Mouse (Mus musculus): ENCODE results near the gene Ch25h. TPM values are rescaled to one million over a fixed set of nuclear protein-coding genes. Genes with fewer than 3 reads are reported as not detected.

The Ch25h gene
- total and polyA plus RNA-seq, 3 experiments: 0.16 to 2.4 (median 0.34) TPM

DNA sequence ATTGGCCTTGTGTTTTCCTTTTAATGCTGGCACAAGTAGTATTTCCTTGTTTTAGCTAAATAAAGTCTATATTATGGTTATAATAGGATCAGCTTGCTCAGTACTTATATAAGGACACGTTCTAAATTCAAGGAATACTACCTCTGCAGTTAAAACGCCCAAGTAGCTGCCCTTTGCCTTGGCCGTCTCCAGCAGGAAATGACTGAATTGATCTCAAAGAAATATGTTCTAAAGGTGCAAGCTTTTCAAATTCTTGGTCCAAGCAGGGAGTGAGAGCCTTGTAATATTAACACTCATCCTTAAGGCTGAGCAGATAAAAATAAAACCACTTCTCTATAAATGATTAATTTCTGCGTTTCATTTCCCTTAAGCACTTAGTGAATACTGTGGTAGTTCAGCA, 45.1 kb upstream of the Ch25h start:
- H3K27me3 ChIP-seq (ENCODE audit: control insufficient read depth, insufficient read depth, low read length): no peaks in the 10 kb centered on the region
- H3K27ac ChIP-seq: no peak overlapping the region
- no peak overlapping the region for H3K9ac ChIP-seq (ENCODE audit: low read depth, low read length)
- WGBS: 58% methylated on average over 4 of the region's 4 CpGs
- H3K36me3 ChIP-seq (ENCODE audit: control insufficient read depth, insufficient read depth, low read length): peaks cover 45% of the 10 kb centered on the region
- intact Hi-C loops (cut with DNase I): no loop called here
- TF ChIP-seq EP300 (IDR thresholded peaks at IDR 0.05; ENCODE audit: insufficient read depth, low read depth, low read length) (no peak), CTCF (IDR thresholded peaks at IDR 0.05) (no peak), POLR2A (IDR thresholded peaks at IDR 0.05; ENCODE audit: insufficient read depth, low read depth, low read length) (no peak)
- no peak for DNase-seq
- no peak overlapping the region for H3K4me3 ChIP-seq
- 0 out of 2 replicates have a peak, but pooled peaks cover 2% of the 10 kb centered on the region for H3K79me2 ChIP-seq (replicated peaks; ENCODE audit: control insufficient read depth, insufficient read depth, low read length)
- peaks cover 20% of the 10 kb centered on the region for H3K4me1 ChIP-seq (ENCODE audit: control insufficient read depth, insufficient read depth, low read length)

DNA sequence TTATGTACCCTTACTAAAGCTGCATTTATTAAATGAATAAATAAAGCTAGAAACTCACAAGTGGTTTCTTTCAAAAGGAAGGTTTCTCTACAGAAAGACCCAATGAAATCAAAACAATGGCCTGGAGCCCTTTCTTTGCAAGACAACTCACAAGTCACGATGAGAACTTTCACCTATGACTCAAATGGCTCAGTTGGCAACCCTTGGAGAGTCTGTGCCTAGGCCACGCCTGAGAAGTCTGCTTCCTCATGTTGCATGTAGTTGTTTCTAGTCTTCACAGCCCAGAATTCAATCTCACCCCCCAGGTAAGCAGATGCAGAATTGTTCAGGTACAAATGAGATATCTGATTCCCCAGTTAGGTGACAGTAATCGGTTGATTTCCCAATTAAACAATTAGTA, 44.7 kb upstream of the Ch25h start:
- 66% methylated on average over 3 of the region's 3 CpGs for WGBS
- Histone ChIP-seq H3K4me1 (ENCODE audit: control insufficient read depth, insufficient read depth, low read length) (peaks cover 20% of the 10 kb centered on the region), H3K36me3 (ENCODE audit: control insufficient read depth, insufficient read depth, low read length) (peaks cover 43% of the 10 kb centered on the region), H3K79me2 (replicated peaks; ENCODE audit: control insufficient read depth, insufficient read depth, low read length) (0 out of 2 replicates have a peak, but pooled peaks cover 2% of the 10 kb centered on the region), H3K27me3 (ENCODE audit: control insufficient read depth, insufficient read depth, low read length) (no peaks in the 10 kb centered on the region), H3K4me3 (no peak overlapping the region), H3K27ac (no peak overlapping the region; the same call in 1 of the 2 replicates), H3K9ac (ENCODE audit: low read depth, low read length) (no peak overlapping the region)
- intact Hi-C loops (cut with DNase I): no loop called here
- TF ChIP-seq CTCF (IDR thresholded peaks at IDR 0.05): no peak
- TF ChIP-seq EP300 (IDR thresholded peaks at IDR 0.05; ENCODE audit: insufficient read depth, low read depth, low read length): no peak
- TF ChIP-seq POLR2A (IDR thresholded peaks at IDR 0.05; ENCODE audit: insufficient read depth, low read depth, low read length): no peak
- no peak for DNase-seq

DNA sequence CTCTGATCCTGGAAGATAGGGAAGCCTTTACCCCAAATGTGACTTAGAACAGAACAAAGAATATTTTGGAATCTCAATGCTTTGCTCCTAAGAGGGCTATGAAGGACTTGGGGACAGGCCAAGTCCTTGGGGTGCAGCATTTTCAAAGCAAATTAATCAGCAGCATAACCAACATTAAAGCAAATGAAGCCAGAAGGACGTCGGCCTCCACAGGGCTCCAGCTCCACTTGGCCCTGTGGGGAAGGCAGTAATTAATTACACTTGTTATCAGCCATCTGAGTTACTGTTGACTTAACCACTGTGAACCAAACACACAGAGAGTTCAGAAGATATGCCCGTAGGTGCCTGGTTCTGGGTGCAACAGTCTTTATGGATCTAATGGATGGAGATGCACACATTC, 43.8 kb upstream of the Ch25h start:
- no peak for DNase-seq

DNA sequence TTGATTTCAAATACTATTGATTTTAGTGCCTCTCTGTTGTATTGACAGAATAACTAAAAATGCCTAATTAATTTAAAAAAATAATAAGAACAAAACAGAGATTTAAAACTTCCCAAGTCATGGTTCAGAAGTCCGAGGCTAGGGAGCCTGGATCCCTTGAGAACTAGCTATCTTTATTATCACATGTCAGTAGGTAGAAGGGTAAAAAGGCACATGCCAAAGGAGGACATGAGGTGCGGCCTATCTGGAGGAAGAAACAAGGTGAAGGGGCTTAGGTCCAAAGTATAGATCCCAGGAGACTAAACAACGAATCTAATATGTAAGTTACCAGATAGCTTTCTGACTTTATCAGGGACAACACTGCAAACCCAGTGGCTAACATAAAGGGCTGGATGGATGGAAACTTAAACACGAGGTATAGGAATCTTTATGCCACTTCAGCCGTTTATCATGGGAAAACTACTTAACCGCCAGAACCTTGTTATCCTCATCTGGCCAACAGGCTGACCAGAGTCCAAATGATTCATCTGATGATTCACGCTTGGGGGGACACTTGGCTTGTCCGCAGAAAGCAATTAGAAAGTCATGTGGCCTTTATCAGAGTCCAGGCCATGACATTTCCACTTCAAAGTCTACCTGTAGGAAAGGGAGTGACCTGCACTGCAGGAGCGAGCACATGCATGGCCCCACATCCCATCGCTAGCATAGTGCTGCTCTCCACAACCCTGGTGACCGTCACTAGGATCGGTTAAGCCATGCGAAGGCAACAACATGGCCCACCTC, 43.0 kb upstream of the Ch25h start:
- no peak for DNase-seq
- no peak overlapping the region for H3K9ac ChIP-seq (ENCODE audit: low read depth, low read length)
- no peak overlapping the region; the same call in 1 of the 2 replicates for H3K27ac ChIP-seq
- TF ChIP-seq EP300 (IDR thresholded peaks at IDR 0.05; ENCODE audit: insufficient read depth, low read depth, low read length) (no peak), POLR2A (IDR thresholded peaks at IDR 0.05; ENCODE audit: insufficient read depth, low read depth, low read length) (no peak), CTCF (IDR thresholded peaks at IDR 0.05) (no peak)
- 0 out of 2 replicates have a peak, but pooled peaks cover 3% of the 10 kb centered on the region for H3K79me2 ChIP-seq (replicated peaks; ENCODE audit: control insufficient read depth, insufficient read depth, low read length)
- intact Hi-C loops (cut with DNase I): no loop called here
- no peaks in the 10 kb centered on the region for H3K27me3 ChIP-seq (ENCODE audit: control insufficient read depth, insufficient read depth, low read length)
- 89% methylated on average over 13 of the region's 13 CpGs for WGBS
- H3K4me1 ChIP-seq (ENCODE audit: control insufficient read depth, insufficient read depth, low read length): peaks cover 19% of the 10 kb centered on the region
- H3K4me3 ChIP-seq: no peak overlapping the region
- peaks cover 33% of the 10 kb centered on the region for H3K36me3 ChIP-seq (ENCODE audit: control insufficient read depth, insufficient read depth, low read length)

More for the DNA sequence above, 43.8 kb upstream of the Ch25h start:
- 0 out of 2 replicates have a peak, but pooled peaks cover 3% of the 10 kb centered on the region for H3K79me2 ChIP-seq (replicated peaks; ENCODE audit: control insufficient read depth, insufficient read depth, low read length)
- H3K4me3 ChIP-seq: no peak overlapping the region
- H3K36me3 ChIP-seq (ENCODE audit: control insufficient read depth, insufficient read depth, low read length): peaks cover 36% of the 10 kb centered on the region
- no peak for TF ChIP-seq CTCF (IDR thresholded peaks at IDR 0.05)
- TF ChIP-seq POLR2A (IDR thresholded peaks at IDR 0.05; ENCODE audit: insufficient read depth, low read depth, low read length): no peak
- no peak for TF ChIP-seq EP300 (IDR thresholded peaks at IDR 0.05; ENCODE audit: insufficient read depth, low read depth, low read length)
- 75% methylated on average over 3 of the region's 3 CpGs for WGBS
- H3K27me3 ChIP-seq (ENCODE audit: control insufficient read depth, insufficient read depth, low read length): no peaks in the 10 kb centered on the region
- no peak overlapping the region for H3K27ac ChIP-seq
- intact Hi-C loops (cut with DNase I): no loop called here
- H3K4me1 ChIP-seq (ENCODE audit: control insufficient read depth, insufficient read depth, low read length): peaks cover 19% of the 10 kb centered on the region
- no peak overlapping the region for H3K9ac ChIP-seq (ENCODE audit: low read depth, low read length)

DNA sequence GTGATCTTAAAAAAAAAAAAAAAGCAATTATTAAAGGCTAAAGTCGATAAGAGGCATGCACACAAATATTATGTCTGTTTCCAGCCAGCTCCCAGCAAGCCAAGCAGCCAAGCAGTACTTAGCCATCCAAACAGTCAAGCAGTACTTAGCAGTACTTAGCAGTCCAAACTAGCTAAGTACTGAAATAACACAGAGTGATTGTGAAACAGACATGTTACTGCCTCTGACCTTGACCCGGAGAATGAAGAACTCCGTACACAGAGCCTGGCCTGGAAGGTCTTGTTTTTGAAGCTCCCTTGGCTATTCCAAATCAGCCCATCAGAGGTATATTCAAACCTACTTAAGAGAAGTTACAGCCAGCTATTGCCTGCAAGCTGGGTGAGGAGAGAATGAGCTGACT, 42.2 kb upstream of the Ch25h start:
- Histone ChIP-seq H3K36me3 (ENCODE audit: control insufficient read depth, insufficient read depth, low read length) (peaks cover 33% of the 10 kb centered on the region), H3K27ac (peak overlapping the region; percentile 37), H3K9ac (ENCODE audit: low read depth, low read length) (no peak overlapping the region), H3K79me2 (replicated peaks; ENCODE audit: control insufficient read depth, insufficient read depth, low read length) (0 out of 2 replicates have a peak, but pooled peaks cover 3% of the 10 kb centered on the region), H3K27me3 (ENCODE audit: control insufficient read depth, insufficient read depth, low read length) (no peaks in the 10 kb centered on the region), H3K4me3 (no peak overlapping the region), H3K4me1 (ENCODE audit: control insufficient read depth, insufficient read depth, low read length) (peaks cover 19% of the 10 kb centered on the region)
- peak in 1 of 2 experiments; percentile 21 for DNase-seq
- no peak for TF ChIP-seq POLR2A (IDR thresholded peaks at IDR 0.05; ENCODE audit: insufficient read depth, low read depth, low read length)
- no peak for TF ChIP-seq EP300 (IDR thresholded peaks at IDR 0.05; ENCODE audit: insufficient read depth, low read depth, low read length)
- no peak for TF ChIP-seq CTCF (IDR thresholded peaks at IDR 0.05)
- intact Hi-C loops (cut with DNase I): no loop called here
- WGBS: 58% methylated on average over 3 of the region's 3 CpGs

DNA sequence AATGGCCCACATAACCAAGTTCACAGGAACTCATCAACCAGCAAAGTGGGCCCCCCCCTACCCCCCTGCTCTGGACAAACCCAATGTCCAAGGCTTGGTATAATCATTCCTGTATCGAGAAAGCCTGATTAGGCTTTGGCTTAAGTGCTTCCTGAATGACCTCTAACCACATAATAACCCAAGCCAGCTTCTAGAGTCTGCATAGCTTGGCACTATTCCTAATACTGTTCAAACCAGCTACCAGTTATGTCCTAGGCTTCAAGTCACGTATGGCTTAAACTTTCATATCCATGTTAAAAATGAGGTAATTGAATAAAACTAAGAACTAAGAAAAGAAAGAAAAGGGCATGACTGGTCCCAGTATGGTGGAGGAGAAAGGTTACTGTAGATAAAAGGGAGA, 41.4 kb upstream of the Ch25h start:
- Histone ChIP-seq H3K27me3 (ENCODE audit: control insufficient read depth, insufficient read depth, low read length) (no peaks in the 10 kb centered on the region), H3K9ac (ENCODE audit: low read depth, low read length) (no peak overlapping the region), H3K27ac (peak overlapping the region; percentile 37; the same call in 1 of the 2 replicates), H3K79me2 (replicated peaks; ENCODE audit: control insufficient read depth, insufficient read depth, low read length) (0 out of 2 replicates have a peak, but pooled peaks cover 1% of the 10 kb centered on the region), H3K36me3 (ENCODE audit: control insufficient read depth, insufficient read depth, low read length) (peaks cover 30% of the 10 kb centered on the region), H3K4me3 (no peak overlapping the region), H3K4me1 (ENCODE audit: control insufficient read depth, insufficient read depth, low read length) (peaks cover 15% of the 10 kb centered on the region)
- no peak for TF ChIP-seq CTCF (IDR thresholded peaks at IDR 0.05)
- TF ChIP-seq EP300 (IDR thresholded peaks at IDR 0.05; ENCODE audit: insufficient read depth, low read depth, low read length): no peak
- no peak for TF ChIP-seq POLR2A (IDR thresholded peaks at IDR 0.05; ENCODE audit: insufficient read depth, low read depth, low read length)
- no peak for DNase-seq
- WGBS: 40% methylated on average over 2 of the region's 2 CpGs
- intact Hi-C loops (cut with DNase I): no loop called here

Measured in heart, adult 2 months (tissue).